Mouse (Mus musculus): ENCODE data around the gene Tbcel. TPM values are rescaled to one million over a fixed set of nuclear protein-coding genes. Genes with fewer than 3 reads are reported as not detected.

Gene Tbcel
- polyA plus RNA-seq, 1 experiment from 2014 or later: 4.0 TPM

GRCm38 (mm10) chr9:42520587-42521084, 13.0 kb upstream of the Tbcel start:
- peak; percentile 46; the same call in 1 of the 2 replicates for ATAC-seq (ENCODE audit: low FRiP score)
- Histone ChIP-seq H3K4me1 (ENCODE audit: control insufficient read depth, insufficient read depth, low read length) (peaks cover 5% of the 10 kb centered on the region; the same call in 1 of the 2 replicates), H3K36me3 (ENCODE audit: control insufficient read depth, insufficient read depth, low read length) (no peaks in the 10 kb centered on the region), H3K27me3 (ENCODE audit: control insufficient read depth, insufficient read depth, low read length) (peaks cover 6% of the 10 kb centered on the region), H3K4me3 (ENCODE audit: low read depth, low read length) (peak overlapping the region; percentile 27), H3K9me3 (ENCODE audit: control insufficient read depth, low read length) (no peaks in the 10 kb centered on the region), H3K27ac (ENCODE audit: low read depth, low read length) (no peak overlapping the region), H3K9ac (ENCODE audit: low read length) (peak overlapping the region; percentile 35; the same call in 1 of the 2 replicates), H3K4me2 (peak overlapping the region; percentile 56)
- peak; percentile 92 for DNase-seq (ENCODE audit: low spot score, missing footprints)
- whole genome bisulfite sequencing: 2% methylated on average over 35 of the region's 36 CpGs

GRCm38 (mm10) chr9:42518163-42518562, 10.6 kb upstream of the Tbcel start:
- ATAC-seq (ENCODE audit: low FRiP score) (no peak), DNase-seq (ENCODE audit: low spot score, missing footprints) (no peak)
- Histone ChIP-seq H3K27me3 (ENCODE audit: control insufficient read depth, insufficient read depth, low read length) (peaks cover 6% of the 10 kb centered on the region), H3K4me3 (ENCODE audit: low read depth, low read length) (no peak overlapping the region), H3K4me1 (ENCODE audit: control insufficient read depth, insufficient read depth, low read length) (peaks cover 8% of the 10 kb centered on the region; the same call in 1 of the 2 replicates), H3K27ac (ENCODE audit: low read depth, low read length) (no peak overlapping the region), H3K4me2 (no peak overlapping the region), H3K9me3 (ENCODE audit: control insufficient read depth, low read length) (no peaks in the 10 kb centered on the region), H3K36me3 (ENCODE audit: control insufficient read depth, insufficient read depth, low read length) (no peaks in the 10 kb centered on the region), H3K9ac (ENCODE audit: low read length) (no peak overlapping the region)
- WGBS: 71% methylated on average over 14 of the region's 14 CpGs

- Histone ChIP-seq H3K9ac (ENCODE audit: low read length) (no peak overlapping the region), H3K27me3 (ENCODE audit: control insufficient read depth, insufficient read depth, low read length) (no peaks in the 10 kb centered on the region), H3K36me3 (ENCODE audit: control insufficient read depth, insufficient read depth, low read length) (no peaks in the 10 kb centered on the region), H3K9me3 (ENCODE audit: control insufficient read depth, low read length) (no peaks in the 10 kb centered on the region), H3K4me2 (no peak overlapping the region), H3K27ac (ENCODE audit: low read depth, low read length) (no peak overlapping the region), H3K4me3 (ENCODE audit: low read depth, low read length) (no peak overlapping the region), H3K4me1 (ENCODE audit: control insufficient read depth, insufficient read depth, low read length) (peaks cover 5% of the 10 kb centered on the region; the same call in 1 of the 2 replicates)
- DNase-seq (ENCODE audit: low spot score, missing footprints) (peak; percentile 69), ATAC-seq (ENCODE audit: low FRiP score) (no peak)
- WGBS: 76% methylated on average over 5 of the region's 5 CpGs
These were observed 5.5 kb upstream of the Tbcel start for GRCm38 (mm10) chr9:42513159-42513558.

GRCm38 (mm10) chr9:42512312-42512711, 4.7 kb upstream of the Tbcel start:
- H3K27me3 ChIP-seq (ENCODE audit: control insufficient read depth, insufficient read depth, low read length): no peaks in the 10 kb centered on the region
- no peak for DNase-seq (ENCODE audit: low spot score, missing footprints)
- H3K4me3 ChIP-seq (ENCODE audit: low read depth, low read length): no peak overlapping the region
- no peak overlapping the region for H3K27ac ChIP-seq (ENCODE audit: low read depth, low read length)
- no peaks in the 10 kb centered on the region for H3K36me3 ChIP-seq (ENCODE audit: control insufficient read depth, insufficient read depth, low read length)
- H3K4me2 ChIP-seq: no peak overlapping the region
- WGBS: 79% methylated on average over 4 of the region's 4 CpGs
- peaks cover 5% of the 10 kb centered on the region; the same call in 1 of the 2 replicates for H3K4me1 ChIP-seq (ENCODE audit: control insufficient read depth, insufficient read depth, low read length)
- H3K9ac ChIP-seq (ENCODE audit: low read length): no peak overlapping the region
- no peaks in the 10 kb centered on the region for H3K9me3 ChIP-seq (ENCODE audit: control insufficient read depth, low read length)
- no peak for ATAC-seq (ENCODE audit: low FRiP score)

- Histone ChIP-seq H3K4me3 (ENCODE audit: low read depth, low read length) (no peak overlapping the region), H3K4me2 (no peak overlapping the region), H3K4me1 (ENCODE audit: control insufficient read depth, insufficient read depth, low read length) (peaks cover 6% of the 10 kb centered on the region; the same call in 1 of the 2 replicates), H3K9ac (ENCODE audit: low read length) (no peak overlapping the region), H3K27me3 (ENCODE audit: control insufficient read depth, insufficient read depth, low read length) (no peaks in the 10 kb centered on the region), H3K27ac (ENCODE audit: low read depth, low read length) (no peak overlapping the region), H3K9me3 (ENCODE audit: control insufficient read depth, low read length) (no peaks in the 10 kb centered on the region), H3K36me3 (ENCODE audit: control insufficient read depth, insufficient read depth, low read length) (no peaks in the 10 kb centered on the region)
- DNase-seq (ENCODE audit: low spot score, missing footprints): no peak
- no peak for ATAC-seq (ENCODE audit: low FRiP score)
- 77% methylated on average over 7 of the region's 7 CpGs for WGBS
These were observed 626 bp upstream of the Tbcel start for GRCm38 (mm10) chr9:42508235-42508634.

- peaks cover 4% of the 10 kb centered on the region; the same call in 1 of the 2 replicates for H3K4me1 ChIP-seq (ENCODE audit: control insufficient read depth, insufficient read depth, low read length)
- no peak overlapping the region for H3K4me3 ChIP-seq (ENCODE audit: low read depth, low read length)
- no peaks in the 10 kb centered on the region for H3K27me3 ChIP-seq (ENCODE audit: control insufficient read depth, insufficient read depth, low read length)
- ATAC-seq (ENCODE audit: low FRiP score): no peak
- 81% methylated on average over 1 of the region's 1 CpGs for WGBS
- DNase-seq (ENCODE audit: low spot score, missing footprints): peak; percentile 66
- H3K27ac ChIP-seq (ENCODE audit: low read depth, low read length): no peak overlapping the region
- no peak overlapping the region for H3K4me2 ChIP-seq
- no peaks in the 10 kb centered on the region for H3K36me3 ChIP-seq (ENCODE audit: control insufficient read depth, insufficient read depth, low read length)
- H3K9ac ChIP-seq (ENCODE audit: low read length): no peak overlapping the region
- no peaks in the 10 kb centered on the region for H3K9me3 ChIP-seq (ENCODE audit: control insufficient read depth, low read length)
These were observed 587 bp downstream of the Tbcel start for GRCm38 (mm10) chr9:42507022-42507421.

- Histone ChIP-seq H3K27me3 (ENCODE audit: control insufficient read depth, insufficient read depth, low read length) (no peaks in the 10 kb centered on the region), H3K36me3 (ENCODE audit: control insufficient read depth, insufficient read depth, low read length) (no peaks in the 10 kb centered on the region), H3K9me3 (ENCODE audit: control insufficient read depth, low read length) (no peaks in the 10 kb centered on the region), H3K4me1 (ENCODE audit: control insufficient read depth, insufficient read depth, low read length) (peaks cover 4% of the 10 kb centered on the region; the same call in 1 of the 2 replicates), H3K9ac (ENCODE audit: low read length) (no peak overlapping the region), H3K4me3 (ENCODE audit: low read depth, low read length) (no peak overlapping the region), H3K27ac (ENCODE audit: low read depth, low read length) (no peak overlapping the region), H3K4me2 (no peak overlapping the region)
- peak; percentile 54 for DNase-seq (ENCODE audit: low spot score, missing footprints)
- no peak for ATAC-seq (ENCODE audit: low FRiP score)
- WGBS: 79% methylated on average over 3 of the region's 3 CpGs
These were observed 2.6 kb downstream of the Tbcel start for GRCm38 (mm10) chr9:42504971-42505510.

- H3K4me2 ChIP-seq: no peak overlapping the region
- H3K4me3 ChIP-seq (ENCODE audit: low read depth, low read length): no peak overlapping the region
- no peaks in the 10 kb centered on the region for H3K9me3 ChIP-seq (ENCODE audit: control insufficient read depth, low read length)
- no peaks in the 10 kb centered on the region for H3K27me3 ChIP-seq (ENCODE audit: control insufficient read depth, insufficient read depth, low read length)
- H3K4me1 ChIP-seq (ENCODE audit: control insufficient read depth, insufficient read depth, low read length): peaks cover 4% of the 10 kb centered on the region; the same call in 1 of the 2 replicates
- ATAC-seq (ENCODE audit: low FRiP score) (no peak), DNase-seq (ENCODE audit: low spot score, missing footprints) (peak; percentile 67)
- WGBS: 77% methylated on average over 11 of the region's 11 CpGs
- H3K9ac ChIP-seq (ENCODE audit: low read length): no peak overlapping the region
- no peak overlapping the region for H3K27ac ChIP-seq (ENCODE audit: low read depth, low read length)
- no peaks in the 10 kb centered on the region for H3K36me3 ChIP-seq (ENCODE audit: control insufficient read depth, insufficient read depth, low read length)
These were observed 3.0 kb downstream of the Tbcel start for GRCm38 (mm10) chr9:42504559-42504958.

GRCm38 (mm10) chr9:42503709-42504108, 3.9 kb downstream of the Tbcel start:
- Histone ChIP-seq H3K9me3 (ENCODE audit: control insufficient read depth, low read length) (no peaks in the 10 kb centered on the region), H3K4me3 (ENCODE audit: low read depth, low read length) (no peak overlapping the region), H3K4me1 (ENCODE audit: control insufficient read depth, insufficient read depth, low read length) (peaks cover 4% of the 10 kb centered on the region; the same call in 1 of the 2 replicates), H3K36me3 (ENCODE audit: control insufficient read depth, insufficient read depth, low read length) (no peaks in the 10 kb centered on the region), H3K27ac (ENCODE audit: low read depth, low read length) (no peak overlapping the region), H3K4me2 (no peak overlapping the region), H3K27me3 (ENCODE audit: control insufficient read depth, insufficient read depth, low read length) (no peaks in the 10 kb centered on the region), H3K9ac (ENCODE audit: low read length) (no peak overlapping the region)
- ATAC-seq (ENCODE audit: low FRiP score) (no peak), DNase-seq (ENCODE audit: low spot score, missing footprints) (peak; percentile 74)
- 89% methylated on average over 4 of the region's 4 CpGs for WGBS

Data from midbrain, embryonic 11.5 days (tissue).